Mouse (Mus musculus): Measurements from ENCODE around the gene Sbno2.

Sbno2 gene

GRCm38 (mm10) chr10:80123932-80124562, 18.7 kb upstream of the Sbno2 start:
- DNase-seq (ENCODE audit: low spot score) = no peak

DNA sequence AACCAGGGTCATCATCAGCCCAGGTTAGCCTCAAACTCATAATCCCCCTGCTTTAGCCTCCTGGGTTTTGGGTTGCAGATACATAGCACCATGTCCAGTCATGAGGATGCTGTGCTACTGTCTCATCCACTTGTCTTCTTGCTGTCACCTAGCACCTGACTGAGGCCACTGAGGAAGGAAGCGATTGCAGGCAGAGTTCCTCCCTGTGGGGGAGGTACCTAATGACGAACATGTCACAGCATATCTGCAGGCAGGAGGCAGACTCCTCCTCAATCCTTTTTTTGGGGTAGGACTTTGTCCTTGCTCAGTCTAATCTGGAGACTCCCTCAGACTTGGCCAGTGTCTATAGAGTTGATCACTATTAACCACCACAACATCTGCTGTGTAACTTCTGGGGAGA, 16.3 kb upstream of the Sbno2 start:
- DNase-seq (ENCODE audit: low spot score) = no peak

DNA sequence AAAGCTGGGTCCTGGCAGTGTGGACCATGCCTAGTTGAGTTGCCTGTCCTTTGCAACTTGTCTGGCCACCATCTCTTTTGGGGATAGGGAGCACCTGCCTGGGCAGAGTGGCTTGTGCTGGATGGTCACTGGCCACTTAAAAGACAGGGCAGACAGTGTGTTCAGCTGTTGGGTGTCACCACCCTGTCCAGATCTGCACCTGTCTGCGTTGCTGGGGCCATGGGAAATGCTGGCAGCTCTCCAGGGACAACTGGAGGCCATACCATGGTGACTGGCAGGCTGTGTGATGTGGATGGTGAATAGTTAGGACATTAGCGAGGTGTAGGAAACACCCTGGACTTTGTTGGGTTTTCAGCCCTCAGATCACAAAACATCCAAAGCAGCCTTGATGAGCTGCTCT, 14.8 kb upstream of the Sbno2 start:
- no peak for DNase-seq (ENCODE audit: low spot score)

- no peak for DNase-seq (ENCODE audit: low spot score)
These were observed 13.2 kb upstream of the Sbno2 start for GRCm38 (mm10) chr10:80118552-80118951.

DNA sequence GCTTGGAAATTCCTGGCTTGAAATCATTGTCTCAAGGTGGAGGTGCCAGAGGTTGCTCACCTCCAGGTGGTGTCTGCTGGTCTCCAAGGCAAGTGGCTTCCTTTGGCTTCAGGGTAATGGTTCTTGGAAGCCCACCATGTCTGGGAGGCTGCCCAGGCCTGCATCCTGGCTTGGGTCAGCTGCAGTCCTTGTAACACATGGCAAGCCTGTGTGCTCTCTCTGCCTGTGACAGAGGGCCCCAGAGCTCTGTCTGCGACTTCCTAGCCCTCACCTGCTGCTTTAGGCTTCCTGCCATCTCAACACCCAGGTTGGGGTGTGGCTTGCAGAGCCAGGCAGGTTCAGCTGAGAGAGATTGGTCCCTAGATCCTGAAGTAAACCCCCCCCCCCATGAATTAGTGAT, 12.4 kb upstream of the Sbno2 start:
- DNase-seq (ENCODE audit: low spot score) = no peak

GRCm38 (mm10) chr10:80116927-80117691, 11.7 kb upstream of the Sbno2 start:
- no peak for DNase-seq (ENCODE audit: low spot score)

DNA sequence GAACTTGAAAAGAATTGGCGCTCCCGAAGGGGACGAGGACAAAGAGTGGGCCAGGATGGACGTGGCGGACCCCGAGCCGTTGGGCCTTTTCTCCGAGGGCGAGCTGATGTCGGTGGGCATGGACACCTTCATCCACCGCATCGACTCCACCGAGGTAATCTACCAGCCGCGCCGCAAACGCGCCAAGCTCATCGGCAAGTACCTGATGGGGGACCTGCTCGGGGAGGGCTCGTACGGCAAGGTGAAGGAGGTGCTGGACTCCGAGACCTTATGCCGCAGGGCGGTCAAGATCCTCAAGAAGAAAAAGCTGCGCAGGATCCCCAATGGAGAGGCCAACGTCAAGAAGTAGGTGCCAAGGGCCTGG, 11.2 kb upstream of the Sbno2 start:
- DNase-seq (ENCODE audit: low spot score) = no peak

DNA sequence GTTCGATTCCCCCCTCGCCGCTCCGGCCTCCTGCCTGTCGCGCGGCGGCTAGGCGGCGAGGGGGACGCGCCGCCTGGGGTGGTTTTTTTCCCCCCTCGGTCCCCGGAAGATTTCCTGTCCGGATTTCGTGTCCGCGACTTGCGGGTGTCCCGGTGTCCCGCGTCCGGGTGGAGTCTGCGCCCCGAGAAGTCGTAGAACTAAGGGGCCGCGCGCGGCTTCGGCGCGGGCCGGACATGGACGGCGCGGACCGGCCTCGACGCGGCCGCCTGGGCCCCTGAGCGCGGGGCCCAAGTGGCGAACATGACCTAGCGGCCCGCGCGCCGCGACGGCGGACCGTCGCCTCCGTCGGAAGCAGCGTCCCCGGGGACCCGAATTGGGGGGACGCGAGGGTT, 10.6 kb upstream of the Sbno2 start:
- DNase-seq (ENCODE audit: low spot score) = no peak

- DNase-seq (ENCODE audit: low spot score) = peak; percentile 100
These were observed 10.0 kb upstream of the Sbno2 start, which contains the start of gene Stk11 for GRCm38 (mm10) chr10:80115290-80115943. Gene Stk11, plus strand, starts transcription at chr10:80115803.

GRCm38 (mm10) chr10:80114341-80115284, 9.2 kb upstream of the Sbno2 start:
- DNase-seq (ENCODE audit: low spot score) = peak; percentile 95

DNA sequence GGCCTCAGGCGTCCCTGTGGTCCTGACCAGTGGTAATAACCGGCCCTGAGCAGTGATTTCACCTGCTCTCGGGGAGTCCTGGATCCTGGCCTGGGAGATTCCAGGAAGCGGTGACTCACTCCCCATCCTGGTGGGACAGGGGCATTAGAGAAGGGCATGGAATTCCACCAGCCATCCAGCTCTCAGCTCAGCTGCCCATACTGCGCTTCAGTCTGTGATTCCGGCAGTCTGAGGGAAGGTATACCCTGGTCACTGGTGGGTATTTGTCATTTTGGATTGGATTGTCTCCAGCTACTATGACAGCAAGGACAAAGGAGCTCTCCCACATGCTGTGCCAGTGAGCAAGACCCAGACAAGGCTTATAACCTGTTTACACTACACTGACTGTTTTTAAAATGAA, 2.3 kb upstream of the Sbno2 start:
- no peak for DNase-seq (ENCODE audit: low spot score)

DNA sequence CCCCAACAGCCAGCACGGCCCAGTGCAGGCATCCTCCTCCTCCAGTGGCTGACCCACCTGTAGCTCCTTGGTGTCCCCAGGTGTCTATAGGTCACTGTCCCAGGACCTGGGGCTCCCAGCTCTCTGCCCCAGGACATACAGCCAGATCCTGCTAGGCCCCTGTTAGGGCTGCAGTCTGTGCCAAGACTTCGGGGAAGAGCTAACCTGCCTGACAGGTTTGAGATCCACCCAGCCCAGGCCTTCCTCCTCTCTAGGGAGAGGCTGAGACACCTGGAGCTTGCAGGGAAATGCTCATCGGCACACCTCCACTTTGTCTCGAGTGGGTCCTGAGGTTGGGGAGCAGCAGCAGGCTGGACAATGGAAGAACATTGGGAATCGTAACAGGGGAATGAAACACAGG, 555 bp upstream of the Sbno2 start:
- DNase-seq (ENCODE audit: low spot score) = no peak

GRCm38 (mm10) chr10:80104181-80104580, 1.2 kb downstream of the Sbno2 start:
- DNase-seq (ENCODE audit: low spot score) = no peak

GRCm38 (mm10) chr10:80103032-80103431, 2.3 kb downstream of the Sbno2 start:
- no peak for DNase-seq (ENCODE audit: low spot score)

DNA sequence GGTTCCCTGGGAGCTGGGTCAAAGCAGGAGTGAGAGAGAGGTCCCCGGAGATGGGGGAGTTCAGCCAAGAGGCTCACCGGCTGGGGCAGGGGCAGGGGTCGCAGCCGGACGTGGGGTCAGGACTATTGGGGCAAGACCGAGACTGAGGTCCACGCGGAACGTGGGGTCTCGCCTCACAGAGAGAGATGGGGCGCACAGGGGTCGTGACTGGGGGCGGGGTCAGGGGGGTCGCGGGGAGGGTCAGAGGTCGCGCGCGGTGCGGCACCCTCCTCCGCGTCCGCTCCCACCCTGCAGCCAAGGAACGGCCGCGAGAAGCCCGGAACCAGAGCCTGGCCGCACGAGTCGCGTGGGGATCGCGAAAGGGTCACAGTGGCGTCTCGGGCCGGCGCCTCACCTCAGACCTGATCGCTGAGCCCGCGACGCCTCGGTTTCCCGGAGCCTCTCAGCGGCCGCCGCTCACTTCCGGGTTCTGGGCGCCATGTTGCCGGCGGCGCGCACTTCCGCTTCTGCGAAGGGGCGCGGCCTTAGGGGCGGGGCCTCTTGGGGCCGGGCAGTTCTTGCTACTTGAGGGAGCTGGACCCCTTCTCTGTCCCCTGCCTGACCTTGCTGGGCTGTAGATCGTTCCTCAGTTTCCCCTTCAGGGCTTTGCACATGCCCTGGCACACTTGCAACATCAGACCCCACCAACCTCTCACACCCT, 3.0 kb downstream of the Sbno2 start:
- peak; percentile 90 for DNase-seq (ENCODE audit: low spot score)

- no peak for DNase-seq (ENCODE audit: low spot score)
These were observed 4.4 kb downstream of the Sbno2 start for GRCm38 (mm10) chr10:80100982-80101381.

DNA sequence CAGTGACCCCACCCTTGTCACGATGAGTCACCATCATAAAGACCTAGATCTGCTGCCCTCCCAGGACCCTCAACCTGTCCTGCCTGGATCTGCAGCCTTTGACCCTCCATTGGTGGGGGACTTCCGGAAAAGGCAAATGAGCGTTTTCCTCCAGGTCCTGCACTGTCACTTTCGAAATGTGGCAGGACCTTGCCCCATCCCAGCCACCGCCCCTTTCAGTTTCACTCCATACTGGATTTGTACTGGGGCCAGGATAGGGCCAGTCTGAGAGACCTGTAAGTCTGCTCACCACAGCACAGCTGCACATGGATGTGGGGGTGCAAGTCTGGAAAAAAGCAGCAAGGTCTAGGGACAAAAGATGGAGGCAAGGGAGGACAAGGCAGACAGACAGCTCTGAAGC, 6.7 kb downstream of the Sbno2 start:
- no peak for DNase-seq (ENCODE audit: low spot score)

DNA sequence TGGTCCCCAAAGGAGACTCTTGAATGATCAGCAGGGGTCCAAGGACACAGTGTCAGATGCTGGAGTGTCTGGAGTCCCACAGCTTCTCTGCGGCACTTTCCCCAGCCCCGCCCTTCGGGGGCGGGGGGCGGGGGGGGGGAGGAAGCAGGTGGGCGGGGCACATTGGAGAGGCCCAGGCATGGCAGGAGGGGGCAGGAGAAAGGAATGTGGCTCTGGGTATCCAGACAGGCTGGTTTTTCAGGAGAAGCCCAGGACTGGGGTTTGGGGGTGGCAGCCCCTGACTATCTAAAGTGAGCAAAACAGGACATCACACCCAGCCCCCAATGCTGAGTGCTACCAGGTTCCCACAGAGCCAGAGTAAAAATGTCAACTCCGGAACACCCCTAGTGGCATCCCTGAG, 8.1 kb downstream of the Sbno2 start:
- no peak for DNase-seq (ENCODE audit: low spot score)

DNA sequence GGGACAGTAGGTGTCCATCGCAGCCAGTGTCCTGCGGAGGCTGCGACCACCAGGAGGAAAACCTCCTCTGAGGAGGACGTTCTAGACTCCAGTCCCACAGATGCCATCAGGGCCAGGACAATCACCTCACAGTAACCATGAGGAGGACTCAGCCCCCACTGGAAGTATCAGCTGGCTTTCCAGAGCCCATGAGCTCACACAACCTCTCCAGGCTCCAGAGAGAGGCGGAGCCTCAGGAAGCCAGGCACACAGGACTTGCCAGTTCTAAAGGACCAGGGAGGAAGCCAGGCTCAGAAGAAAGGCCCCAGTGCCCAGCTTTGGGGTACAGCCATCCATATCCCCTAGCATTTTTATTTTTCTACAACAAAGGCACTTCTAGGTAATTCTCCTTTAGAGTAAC, 9.8 kb downstream of the Sbno2 start:
- DNase-seq (ENCODE audit: low spot score) = no peak

- DNase-seq (ENCODE audit: low spot score) = no peak
These were observed 10.7 kb downstream of the Sbno2 start for GRCm38 (mm10) chr10:80094684-80095083.

GRCm38 (mm10) chr10:80094085-80094484, 11.3 kb downstream of the Sbno2 start:
- DNase-seq (ENCODE audit: low spot score) = no peak

GRCm38 (mm10) chr10:80092690-80093089, 12.7 kb downstream of the Sbno2 start:
- DNase-seq (ENCODE audit: low spot score) = no peak

Measured in lung, postnatal 25 days (tissue).